Mouse (Mus musculus): ENCODE results near the gene Col24a1. TPM values are rescaled to one million over a fixed set of nuclear protein-coding genes. Genes with fewer than 3 reads are reported as not detected.

The Col24a1 gene
- polyA plus RNA-seq, 1 experiment from 2014 or later: 2.4 TPM

- Histone ChIP-seq H3K27ac (ENCODE audit: low read length) (no peak overlapping the region), H3K27me3 (ENCODE audit: control insufficient read depth, insufficient read depth, low read depth, low read length) (no peaks in the 10 kb centered on the region), H3K9ac (ENCODE audit: low read length) (no peak overlapping the region), H3K9me3 (ENCODE audit: control insufficient read depth, low read length) (no peaks in the 10 kb centered on the region), H3K36me3 (ENCODE audit: control insufficient read depth, insufficient read depth, low read length) (peaks cover 31% of the 10 kb centered on the region), H3K4me2 (ENCODE audit: low read depth, low read length) (no peak overlapping the region), H3K4me1 (replicated peaks; ENCODE audit: control insufficient read depth, insufficient read depth, low read length) (no peaks in the 10 kb centered on the region), H3K4me3 (ENCODE audit: low read length) (no peak overlapping the region)
- 35% methylated on average over 3 of the region's 3 CpGs for WGBS
- ATAC-seq (ENCODE audit: low read depth): peak; percentile 28; the same call in 1 of the 2 replicates
Observed at GRCm38 (mm10) chr3:145583522-145584200, 291.4 kb downstream of the Col24a1 start.

DNA sequence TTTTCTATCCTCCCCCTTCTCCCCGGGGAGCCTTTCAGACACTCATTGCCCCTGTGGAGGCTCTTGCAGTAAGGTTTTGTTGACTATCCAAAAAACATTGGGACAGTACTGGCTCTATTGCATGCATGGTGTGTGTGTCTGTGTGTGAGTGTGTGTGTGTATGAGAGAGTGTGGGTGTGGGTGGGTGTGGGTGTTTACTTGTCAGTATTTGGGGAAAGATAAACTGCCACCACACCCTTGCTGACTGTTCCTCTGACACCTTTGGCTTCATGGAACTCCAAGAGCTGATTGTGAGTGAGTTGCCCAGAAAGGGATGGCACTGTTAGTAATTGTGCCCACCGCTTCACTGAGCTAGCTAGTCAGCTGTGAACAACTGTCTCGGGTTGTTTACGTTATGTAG lies 298.3 kb downstream of the Col24a1 start:
- no peak overlapping the region for H3K4me3 ChIP-seq (ENCODE audit: low read length)
- no peaks in the 10 kb centered on the region for H3K4me1 ChIP-seq (replicated peaks; ENCODE audit: control insufficient read depth, insufficient read depth, low read length)
- no peak overlapping the region for H3K27ac ChIP-seq (ENCODE audit: low read length)
- WGBS: 81% methylated on average over 4 of the region's 4 CpGs
- H3K27me3 ChIP-seq (ENCODE audit: control insufficient read depth, insufficient read depth, low read depth, low read length): no peaks in the 10 kb centered on the region
- no peak overlapping the region for H3K4me2 ChIP-seq (ENCODE audit: low read depth, low read length)
- H3K9me3 ChIP-seq (ENCODE audit: control insufficient read depth, low read length): no peaks in the 10 kb centered on the region
- H3K9ac ChIP-seq (ENCODE audit: low read length): no peak overlapping the region
- no peak for ATAC-seq (ENCODE audit: low read depth)
- H3K36me3 ChIP-seq (ENCODE audit: control insufficient read depth, insufficient read depth, low read length): peaks cover 22% of the 10 kb centered on the region

DNA sequence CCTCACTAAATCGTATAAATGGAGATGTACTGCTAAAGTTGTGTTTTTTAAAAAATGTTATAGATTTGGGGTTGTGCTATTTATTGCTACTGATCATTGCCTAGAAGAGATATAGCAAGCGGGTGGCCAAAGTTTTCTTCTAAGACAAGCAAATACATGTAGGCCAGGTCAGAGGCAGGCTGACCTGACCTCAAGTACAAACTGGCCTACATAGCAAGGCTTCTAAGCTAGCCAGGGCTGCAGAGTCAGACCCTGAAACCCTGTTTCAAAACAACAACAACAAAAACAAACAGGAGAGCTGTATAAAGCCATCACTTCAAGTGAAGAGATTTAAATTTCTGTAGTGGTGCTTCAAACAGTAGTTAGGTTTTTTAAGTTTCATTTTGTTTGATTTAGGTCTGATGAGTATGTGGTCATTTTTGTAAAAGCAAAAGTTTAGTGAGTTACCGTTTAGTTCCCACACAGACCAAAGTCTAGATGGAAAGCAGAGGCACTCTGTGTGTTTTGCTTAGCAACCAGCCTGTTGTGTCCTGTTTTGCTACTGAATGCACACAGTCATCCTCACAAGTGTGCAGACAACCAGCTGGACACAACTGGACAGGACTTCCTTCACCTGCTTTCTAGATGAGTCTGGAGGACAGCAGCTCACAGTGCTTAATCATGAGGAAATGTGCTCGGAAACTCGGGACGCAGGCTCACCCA lies 299.7 kb downstream of the Col24a1 start:
- Histone ChIP-seq H3K4me2 (ENCODE audit: low read depth, low read length) (no peak overlapping the region), H3K36me3 (ENCODE audit: control insufficient read depth, insufficient read depth, low read length) (peaks cover 17% of the 10 kb centered on the region), H3K27me3 (ENCODE audit: control insufficient read depth, insufficient read depth, low read depth, low read length) (no peaks in the 10 kb centered on the region), H3K9ac (ENCODE audit: low read length) (no peak overlapping the region), H3K4me3 (ENCODE audit: low read length) (no peak overlapping the region), H3K27ac (ENCODE audit: low read length) (no peak overlapping the region), H3K9me3 (ENCODE audit: control insufficient read depth, low read length) (no peaks in the 10 kb centered on the region), H3K4me1 (replicated peaks; ENCODE audit: control insufficient read depth, insufficient read depth, low read length) (no peaks in the 10 kb centered on the region)
- no peak for ATAC-seq (ENCODE audit: low read depth)
- 92% methylated on average over 6 of the region's 6 CpGs for WGBS

DNA sequence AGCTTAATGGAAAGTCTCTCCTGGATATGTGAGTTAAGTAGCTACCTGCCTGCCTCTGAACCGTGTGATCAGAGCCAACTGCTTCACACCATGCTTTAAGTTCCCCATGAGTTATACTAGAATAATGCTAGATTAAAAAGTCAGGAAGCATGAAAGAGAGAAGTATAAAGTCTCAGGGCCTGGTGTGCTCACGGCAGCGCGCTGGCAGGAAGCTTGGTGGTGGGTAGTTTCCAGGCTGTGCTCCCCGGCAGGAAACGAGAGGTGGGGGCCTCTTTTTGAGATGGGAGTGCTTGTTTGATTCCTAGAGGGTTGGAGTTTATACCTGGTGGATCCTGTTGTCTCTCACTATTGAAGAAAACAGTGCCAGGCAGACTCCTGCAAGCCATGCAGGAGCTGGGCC lies 303.1 kb downstream of the Col24a1 start:
- no peak for ATAC-seq (ENCODE audit: low read depth)

GRCm38 (mm10) chr3:145599059-145599458 lies 306.8 kb downstream of the Col24a1 start:
- H3K36me3 ChIP-seq (ENCODE audit: control insufficient read depth, insufficient read depth, low read length): peaks cover 24% of the 10 kb centered on the region
- no peak overlapping the region for H3K27ac ChIP-seq (ENCODE audit: low read length)
- ATAC-seq (ENCODE audit: low read depth): no peak
- peaks cover 14% of the 10 kb centered on the region for H3K4me1 ChIP-seq (replicated peaks; ENCODE audit: control insufficient read depth, insufficient read depth, low read length)
- H3K9ac ChIP-seq (ENCODE audit: low read length): no peak overlapping the region
- H3K4me2 ChIP-seq (ENCODE audit: low read depth, low read length): no peak overlapping the region
- H3K4me3 ChIP-seq (ENCODE audit: low read length): no peak overlapping the region
- H3K27me3 ChIP-seq (ENCODE audit: control insufficient read depth, insufficient read depth, low read depth, low read length): no peaks in the 10 kb centered on the region
- no peaks in the 10 kb centered on the region for H3K9me3 ChIP-seq (ENCODE audit: control insufficient read depth, low read length)
- WGBS: 88% methylated on average over 7 of the region's 7 CpGs

More for the DNA sequence above, 303.1 kb downstream of the Col24a1 start:
- no peak overlapping the region for H3K4me3 ChIP-seq (ENCODE audit: low read length)
- no peak overlapping the region for H3K27ac ChIP-seq (ENCODE audit: low read length)
- no peaks in the 10 kb centered on the region for H3K9me3 ChIP-seq (ENCODE audit: control insufficient read depth, low read length)
- H3K9ac ChIP-seq (ENCODE audit: low read length): no peak overlapping the region
- H3K4me1 ChIP-seq (replicated peaks; ENCODE audit: control insufficient read depth, insufficient read depth, low read length): no peaks in the 10 kb centered on the region
- H3K27me3 ChIP-seq (ENCODE audit: control insufficient read depth, insufficient read depth, low read depth, low read length): no peaks in the 10 kb centered on the region
- H3K4me2 ChIP-seq (ENCODE audit: low read depth, low read length): no peak overlapping the region
- H3K36me3 ChIP-seq (ENCODE audit: control insufficient read depth, insufficient read depth, low read length): peaks cover 27% of the 10 kb centered on the region
- 79% methylated on average over 6 of the region's 6 CpGs for WGBS

DNA sequence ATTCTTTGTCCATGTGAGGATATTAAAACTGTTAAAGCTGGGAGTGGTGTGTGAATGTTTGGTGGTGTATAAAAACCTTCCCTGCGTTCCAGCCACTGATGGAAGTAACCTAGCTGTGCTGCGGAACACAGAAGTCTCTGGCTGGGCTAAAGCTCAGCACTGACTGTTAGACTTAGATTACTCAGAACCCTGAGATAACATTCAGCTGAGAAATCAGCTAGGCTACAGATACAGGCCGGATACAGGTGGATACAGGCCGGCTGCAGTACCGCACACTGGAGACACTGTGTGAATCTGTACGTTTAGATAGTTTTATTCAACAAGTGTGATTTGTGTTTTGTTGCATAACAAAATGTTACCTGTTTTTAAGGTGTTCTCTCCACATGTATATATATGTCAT lies 308.5 kb downstream of the Col24a1 start:
- Histone ChIP-seq H3K4me3 (ENCODE audit: low read length) (no peak overlapping the region), H3K4me1 (replicated peaks; ENCODE audit: control insufficient read depth, insufficient read depth, low read length) (peaks cover 14% of the 10 kb centered on the region), H3K36me3 (ENCODE audit: control insufficient read depth, insufficient read depth, low read length) (peaks cover 27% of the 10 kb centered on the region), H3K4me2 (ENCODE audit: low read depth, low read length) (no peak overlapping the region), H3K9ac (ENCODE audit: low read length) (no peak overlapping the region), H3K9me3 (ENCODE audit: control insufficient read depth, low read length) (no peaks in the 10 kb centered on the region), H3K27ac (ENCODE audit: low read length) (no peak overlapping the region), H3K27me3 (ENCODE audit: control insufficient read depth, insufficient read depth, low read depth, low read length) (no peaks in the 10 kb centered on the region)
- 57% methylated on average over 6 of the region's 6 CpGs for WGBS
- no peak for ATAC-seq (ENCODE audit: low read depth)

- ATAC-seq (ENCODE audit: low read depth): peak; percentile 8; the same call in 1 of the 2 replicates
- Histone ChIP-seq H3K36me3 (ENCODE audit: control insufficient read depth, insufficient read depth, low read length) (peaks cover 24% of the 10 kb centered on the region), H3K4me1 (replicated peaks; ENCODE audit: control insufficient read depth, insufficient read depth, low read length) (peaks cover 14% of the 10 kb centered on the region), H3K4me3 (ENCODE audit: low read length) (no peak overlapping the region), H3K9ac (ENCODE audit: low read length) (0 out of 2 replicates have a peak overlapping the region, but pooled peaks have one; percentile 15), H3K27me3 (ENCODE audit: control insufficient read depth, insufficient read depth, low read depth, low read length) (no peaks in the 10 kb centered on the region), H3K4me2 (ENCODE audit: low read depth, low read length) (no peak overlapping the region), H3K9me3 (ENCODE audit: control insufficient read depth, low read length) (no peaks in the 10 kb centered on the region), H3K27ac (ENCODE audit: low read length) (peak overlapping the region; percentile 46; the same call in 1 of the 2 replicates)
- 26% methylated on average over 6 of the region's 6 CpGs for WGBS
Observed at GRCm38 (mm10) chr3:145601345-145601744, 309.1 kb downstream of the Col24a1 start.

Other genes starting within 250 kb of the Col24a1 start
- gene Clca2, start 193.0 kb upstream of the Col24a1 start, polyA plus RNA-seq (2015; fragmentation: Nextera tagmentation; extraction: Ambion mirVana): 0.14 and 0.33 TPM in 2 replicates
- gene Odf2l, start 173.9 kb upstream of the Col24a1 start, polyA plus RNA-seq (2015; fragmentation: Nextera tagmentation; extraction: Ambion mirVana): 15.9 and 16.0 TPM in 2 replicates

Measured in lung, embryonic 16.5 days (tissue).